Mouse (Mus musculus) embryonic fibroblast, embryonic 13.5 days (primary cell): ENCODE measurements around the gene Slc6a13. TPM values are rescaled to one million over a fixed set of nuclear protein-coding genes. Genes with fewer than 3 reads are reported as not detected.
A peak's percentile ranks its signal among the peaks of the same experiment; 100 is the strongest.
"Not testable (repeated sequence)": the region's sequence is repeated elsewhere in the genome, so short reads cannot be mapped to it uniquely, and the experiment has no call there.

Experiments used
- H3K27ac ChIP-seq: 2 replicates; pipeline ENCODE4 v1.5.1; 2012; ENCODE audit warnings: low read length, control low read depth, inconsistent platforms; ENCODE audit not compliant: insufficient read depth
- H3K4me1 ChIP-seq: 2 replicates; pipeline ENCODE4 v1.6.1; 2011; ENCODE audit warnings: low read length; ENCODE audit not compliant: control insufficient read depth, insufficient read depth
- H3K4me3 ChIP-seq: 2 replicates; pipeline ENCODE4 v1.5.1; 2011; ENCODE audit warnings: mild to moderate bottlenecking, control low read depth, low read length; ENCODE audit not compliant: insufficient read depth
- CTCF ChIP-seq: IDR thresholded peaks from 2 replicates; pipeline ENCODE4 v1.5.1; 2011; ENCODE audit warnings: mild to moderate bottlenecking, control low read depth, low read length, moderate library complexity, borderline replicate concordance; ENCODE audit not compliant: insufficient read depth
- POLR2A ChIP-seq: IDR thresholded peaks from 2 replicates; pipeline ENCODE4 v1.6.1; 2011; ENCODE audit warnings: low read depth, mild to moderate bottlenecking, control low read depth, low read length, moderate library complexity
- polyA plus RNA-seq: library from polyadenylated mRNA; stranded (reverse); fragments of >200 nt; gene quantifications from 2 replicates; pipeline ENCODE4 v1.2.4, GENCODE M21; 2011; ENCODE audit warnings: low read depth; ENCODE audit not compliant: missing spikeins, insufficient read length

Gene Slc6a13
- polyA plus RNA-seq, 1 experiment, result not detected

DNA sequence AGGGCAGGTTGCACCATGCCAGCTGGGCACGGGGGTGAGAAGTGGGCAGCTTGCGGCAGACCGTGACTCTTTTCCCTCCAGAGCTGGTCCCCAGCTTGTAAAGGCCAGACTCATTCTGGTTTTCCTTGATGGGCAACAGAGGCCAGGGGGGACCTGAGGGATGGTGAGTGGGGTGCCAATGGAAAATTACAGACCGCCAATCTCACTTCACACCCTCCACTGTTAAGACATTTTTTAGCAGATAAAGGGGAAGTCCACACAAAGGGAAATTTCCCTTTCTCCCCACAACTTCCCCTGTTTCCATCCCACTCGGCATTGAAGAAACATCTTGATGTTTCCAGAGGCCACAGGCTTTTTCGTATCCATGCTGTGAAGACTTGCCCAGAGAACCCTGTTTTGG, 41.6 kb downstream of the Slc6a13 start:
- Histone ChIP-seq H3K4me3 (no peak overlapping the region), H3K27ac (no peak overlapping the region), H3K4me1 (peaks cover 4% of the 10 kb centered on the region; the same call in 1 of the 2 replicates)
- TF ChIP-seq POLR2A (no peak), CTCF (no peak)

DNA sequence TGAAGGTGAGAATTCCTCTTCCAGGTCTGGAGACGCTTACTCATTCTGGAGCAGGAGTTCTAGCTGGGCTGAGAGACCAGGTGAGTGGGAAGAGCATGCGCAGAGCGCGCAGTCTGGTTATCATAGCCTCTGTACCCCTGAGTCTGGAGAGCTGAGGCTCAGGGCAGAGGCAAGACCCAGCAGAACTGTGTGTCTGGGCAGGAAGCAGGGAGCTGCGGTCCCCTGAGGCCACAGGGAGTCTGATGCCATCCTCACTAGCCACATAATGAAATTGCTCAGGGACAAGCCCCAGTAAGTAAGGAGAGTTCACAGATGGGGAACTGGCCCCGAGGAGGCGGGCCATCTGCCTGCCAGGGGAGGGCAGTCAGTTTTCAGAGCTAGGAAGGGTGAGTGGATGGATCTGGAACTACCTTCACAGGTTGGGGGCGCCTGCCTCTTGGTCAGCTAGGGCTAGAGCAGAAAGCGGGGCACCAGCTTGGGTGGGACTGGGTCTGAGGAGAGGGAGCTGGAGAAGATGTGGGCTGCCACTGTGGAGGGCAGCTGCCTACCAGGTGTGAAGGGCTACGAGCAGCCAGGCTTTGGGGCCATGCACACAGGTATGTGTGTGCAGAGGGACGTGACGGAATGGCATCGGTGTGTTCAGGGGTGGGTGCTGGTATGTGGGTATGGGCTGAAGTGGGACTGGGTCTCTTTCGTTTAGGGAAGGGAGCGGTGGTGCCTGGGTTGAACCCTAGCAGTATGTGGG, 43.2 kb downstream of the Slc6a13 start, which contains the start of gene Slc6a12:
Slc6a12 (plus strand) TSS at position 51 of the 745 bp plus-strand sequence.
- Histone ChIP-seq H3K4me3 (no peak within 1 kb of the TSS), H3K4me1 (peaks cover 4% of the 10 kb centered on the region; the same call in 1 of the 2 replicates), H3K27ac (no peak within 1 kb of the TSS)
- TF ChIP-seq POLR2A (no peak), CTCF (no peak)

DNA sequence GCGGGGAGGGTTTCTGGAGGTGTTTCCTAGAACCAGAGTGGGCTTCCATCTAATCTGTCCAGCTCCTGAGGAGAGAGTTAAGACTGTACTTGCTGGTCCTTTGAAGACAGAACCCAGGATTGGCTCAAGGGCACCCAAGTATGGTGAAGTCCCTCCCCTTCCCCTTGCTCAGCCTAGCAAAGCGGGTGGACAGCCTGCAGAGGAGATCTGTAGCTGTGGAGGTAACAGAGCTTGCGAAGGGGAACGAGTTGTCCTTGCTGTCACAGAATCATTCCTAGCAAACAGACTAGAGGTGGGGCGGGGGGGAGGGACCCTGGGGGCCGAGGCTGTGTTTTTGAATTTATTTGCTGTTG, 43.7 kb downstream of the Slc6a13 start:
- Histone ChIP-seq H3K4me3 (no peak overlapping the region), H3K4me1 (peaks cover 4% of the 10 kb centered on the region; the same call in 1 of the 2 replicates), H3K27ac (no peak overlapping the region)
- no peak for TF ChIP-seq CTCF

DNA sequence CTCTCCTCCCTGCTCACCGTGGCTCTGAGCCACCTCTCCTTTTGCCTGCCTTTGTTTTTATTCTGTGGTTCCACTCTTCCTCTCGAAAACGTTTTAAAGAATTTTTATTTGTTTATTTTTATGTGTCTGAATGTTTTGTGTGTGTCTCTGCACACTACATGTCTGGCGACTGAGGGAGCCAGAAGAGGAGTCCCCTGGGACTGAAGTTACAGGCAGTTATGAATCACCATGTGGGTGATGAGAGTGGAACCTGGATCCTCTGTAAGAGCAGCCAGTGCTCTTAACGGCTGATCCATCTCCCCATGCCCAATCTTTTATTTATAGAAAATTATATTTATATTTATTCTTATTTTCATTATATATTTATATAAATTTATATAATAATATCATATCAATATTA, 44.3 kb downstream of the Slc6a13 start:
- TF ChIP-seq POLR2A (no peak), CTCF (no peak)

DNA sequence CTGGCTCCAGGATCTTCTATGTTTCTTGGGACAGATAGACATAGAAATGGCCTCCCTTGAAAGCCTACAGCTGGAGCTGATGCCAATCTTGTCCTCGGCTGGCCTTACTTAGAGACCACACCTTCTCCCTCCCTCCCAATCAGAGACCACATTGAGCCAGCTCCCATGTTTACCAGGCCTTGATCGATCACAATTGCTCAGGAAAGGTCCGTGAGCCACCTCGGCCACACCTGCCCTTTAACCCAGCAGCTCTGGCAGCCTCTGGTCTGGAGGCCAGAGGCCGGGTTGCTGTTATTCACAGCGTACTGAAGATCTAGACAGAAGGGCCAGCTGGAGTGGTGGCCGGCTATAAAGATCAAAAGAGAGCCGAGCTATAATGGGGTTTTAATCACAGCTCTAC, 46.4 kb downstream of the Slc6a13 start:
- Histone ChIP-seq H3K4me1 (peaks cover 4% of the 10 kb centered on the region; the same call in 1 of the 2 replicates), H3K4me3 (no peak overlapping the region), H3K27ac (no peak overlapping the region)
- no peak for TF ChIP-seq CTCF
- no peak for TF ChIP-seq POLR2A

More for the DNA sequence above, 44.3 kb downstream of the Slc6a13 start:
- Histone ChIP-seq H3K4me3 (no peak overlapping the region), H3K27ac (no peak overlapping the region), H3K4me1 (peaks cover 4% of the 10 kb centered on the region; the same call in 1 of the 2 replicates)

DNA sequence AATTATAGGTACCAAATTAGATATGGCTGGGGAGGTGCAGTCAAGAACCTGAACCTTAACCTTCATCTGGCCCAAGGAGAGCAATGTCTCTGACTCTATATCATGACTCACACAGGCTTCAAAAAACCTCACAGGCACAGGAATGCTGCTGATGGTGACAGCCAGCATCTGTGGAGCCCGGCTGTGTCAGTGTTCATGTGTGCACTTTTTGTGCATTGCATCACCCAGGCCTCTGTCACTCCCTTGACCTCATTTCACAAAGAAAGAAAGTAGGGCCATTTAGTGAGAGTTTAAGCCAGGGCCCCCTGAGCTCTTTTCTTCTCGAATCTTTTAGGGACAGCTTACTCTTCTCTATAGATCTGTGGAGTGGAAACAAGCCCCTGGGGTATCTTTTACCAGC, 52.2 kb downstream of the Slc6a13 start:
- H3K4me3 ChIP-seq, result no peak overlapping the region
- no peaks in the 10 kb centered on the region for H3K4me1 ChIP-seq
- H3K27ac ChIP-seq, result no peak overlapping the region
- TF ChIP-seq POLR2A, result no peak
- no peak for TF ChIP-seq CTCF

DNA sequence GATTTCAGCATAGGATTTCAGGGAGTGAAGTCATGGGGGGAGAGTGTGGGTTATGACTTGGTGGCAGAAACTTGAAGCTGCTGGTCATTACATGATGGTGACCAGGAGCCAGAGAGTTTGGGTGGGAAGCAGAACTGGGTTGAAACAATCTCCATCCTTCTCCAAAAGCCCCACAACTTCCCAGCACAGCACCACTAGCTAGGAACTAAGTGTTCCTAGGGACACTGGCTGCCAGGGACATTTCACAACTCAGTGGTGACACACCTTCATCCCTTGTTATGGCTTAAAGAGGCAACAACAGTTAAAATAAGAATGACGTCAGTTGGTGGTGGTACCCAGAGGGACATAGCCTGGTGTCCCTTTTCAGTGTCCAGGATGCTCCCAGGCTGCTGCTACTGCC, 56.0 kb downstream of the Slc6a13 start:
- H3K4me1 ChIP-seq, result no peaks in the 10 kb centered on the region
- H3K4me3 ChIP-seq, result no peak overlapping the region
- H3K27ac ChIP-seq, result no peak overlapping the region
- TF ChIP-seq CTCF (no peak), POLR2A (no peak)

DNA sequence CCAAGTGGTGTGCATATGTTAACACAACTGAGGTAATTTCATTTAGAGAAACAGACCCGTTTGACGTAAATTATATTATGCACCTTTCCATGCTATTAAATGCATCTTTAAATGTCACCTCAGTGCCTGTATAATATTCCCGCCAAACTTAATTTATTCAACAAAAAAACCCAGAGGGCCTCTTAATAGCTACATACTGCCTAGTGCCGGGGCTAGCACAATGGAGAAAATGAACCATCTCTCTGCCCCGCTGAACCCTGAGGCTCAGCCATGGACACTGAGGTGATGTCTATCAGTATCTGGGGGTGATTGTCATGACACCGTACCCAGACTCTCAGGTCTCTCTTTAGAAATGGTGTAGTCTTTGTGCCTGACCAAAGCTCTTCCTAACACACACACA, 57.2 kb downstream of the Slc6a13 start:
- no peak for TF ChIP-seq POLR2A
- TF ChIP-seq CTCF, result no peak
- H3K4me1 ChIP-seq, result no peaks in the 10 kb centered on the region
- no peak overlapping the region for H3K4me3 ChIP-seq
- H3K27ac ChIP-seq, result no peak overlapping the region

DNA sequence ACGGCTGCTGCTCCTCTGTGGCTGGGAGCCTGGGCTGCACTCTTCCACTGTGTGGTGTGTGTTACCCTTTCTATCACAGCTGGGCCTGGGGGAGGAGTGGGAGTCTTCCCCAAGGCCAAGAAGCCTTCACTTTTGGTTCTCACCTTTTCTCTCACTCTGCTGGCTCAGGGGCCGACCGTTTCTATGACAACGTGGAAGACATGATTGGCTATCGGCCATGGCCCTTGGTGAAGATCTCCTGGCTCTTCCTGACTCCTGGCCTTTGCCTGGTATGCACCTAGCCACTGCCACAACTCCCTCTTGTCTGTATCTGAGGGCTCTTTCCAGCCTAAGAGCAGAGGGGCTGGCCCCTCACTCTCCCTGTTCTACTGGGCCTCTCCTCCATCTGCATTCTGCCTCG, 63.0 kb downstream of the Slc6a13 start:
- H3K4me1 ChIP-seq, result no peaks in the 10 kb centered on the region
- TF ChIP-seq CTCF, result no peak
- no peak for TF ChIP-seq POLR2A
- no peak overlapping the region for H3K4me3 ChIP-seq
- H3K27ac ChIP-seq, result no peak overlapping the region

DNA sequence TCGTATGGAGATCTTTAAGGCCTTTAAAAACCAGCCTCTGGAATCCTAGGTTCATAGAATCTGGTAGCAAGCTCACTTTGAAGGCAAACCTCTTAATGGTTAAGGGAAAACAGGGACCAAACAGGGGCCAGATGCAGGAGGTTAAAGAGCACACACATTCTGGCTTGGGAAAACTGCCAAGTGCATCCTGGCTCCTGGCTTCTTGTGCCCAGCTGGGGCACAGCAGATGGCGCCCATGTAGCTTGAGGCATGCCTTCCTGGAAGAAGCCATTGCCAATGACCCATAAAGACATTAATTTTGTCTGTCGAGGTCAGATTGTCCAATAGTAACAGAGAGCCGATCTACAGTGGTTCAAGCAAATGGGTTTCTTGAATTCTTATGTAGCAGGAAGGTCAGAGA, 63.9 kb downstream of the Slc6a13 start:
- no peak overlapping the region for H3K4me3 ChIP-seq
- TF ChIP-seq POLR2A (no peak), CTCF (no peak)
- H3K4me1 ChIP-seq, result no peaks in the 10 kb centered on the region
- no peak overlapping the region for H3K27ac ChIP-seq

DNA sequence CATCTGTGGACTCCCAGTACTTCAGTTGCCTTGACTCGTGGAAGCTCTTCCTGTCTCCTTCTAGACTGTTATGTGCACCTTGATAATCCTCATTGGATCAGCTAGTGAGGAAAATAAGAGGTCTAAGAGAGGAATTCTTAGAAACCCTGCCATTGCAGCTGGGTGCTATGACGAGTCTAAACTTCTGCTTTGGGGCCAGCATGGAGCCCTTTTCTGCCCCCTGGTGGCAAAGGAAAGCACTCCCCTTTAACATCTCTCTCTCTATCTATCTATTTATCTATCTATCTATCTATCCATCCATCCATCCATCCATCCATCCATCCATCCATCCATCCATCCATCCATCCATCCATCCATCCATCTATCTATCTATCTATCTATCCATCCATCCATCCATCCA, 66.5 kb downstream of the Slc6a13 start:
- H3K4me3 ChIP-seq, H3K4me1 ChIP-seq, H3K27ac ChIP-seq: not testable (repeated sequence)
- 0 out of 2 replicates have a peak, but pooled peaks have one; percentile 10 for TF ChIP-seq CTCF

DNA sequence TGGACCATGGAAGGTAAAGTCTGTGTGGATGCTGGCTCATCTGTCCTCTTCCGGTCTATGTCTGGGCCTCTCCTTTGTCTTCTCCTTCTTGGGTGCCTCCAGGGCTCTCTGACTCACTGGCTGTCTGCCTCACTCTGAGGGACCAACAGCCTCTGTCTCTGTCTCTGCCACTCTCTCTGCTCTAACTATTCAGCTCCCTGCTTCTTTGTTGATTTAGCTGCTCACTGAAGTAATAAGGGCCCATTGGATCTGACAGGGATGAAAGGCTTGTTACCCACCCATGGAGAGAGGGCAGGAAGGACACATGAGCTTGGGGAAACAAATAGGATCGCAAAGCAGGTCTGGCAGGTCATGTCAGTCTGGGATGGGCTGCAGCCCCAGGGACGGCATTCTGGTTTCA, 67.1 kb downstream of the Slc6a13 start:
- no peak overlapping the region for H3K27ac ChIP-seq
- H3K4me1 ChIP-seq, result no peaks in the 10 kb centered on the region
- TF ChIP-seq POLR2A, result no peak
- no peak for TF ChIP-seq CTCF
- H3K4me3 ChIP-seq, result no peak overlapping the region
